Mouse (Mus musculus) erythroid progenitor cell, adult 5-6 weeks (primary cell): ENCODE measurements around the gene Rassf6. TPM values are rescaled to one million over a fixed set of nuclear protein-coding genes. Genes with fewer than 3 reads are reported as not detected.
"Not testable (repeated sequence)": the region's sequence is repeated elsewhere in the genome, so short reads cannot be mapped to it uniquely, and the experiment has no call there.

Experiments
- ATAC-seq: replicated peaks from 2 replicates; pipeline ENCODE4 v1.8.0; 2016; ENCODE audit warnings: moderate number of reproducible peaks, mild to moderate bottlenecking, moderate TSS enrichment, inconsistent platforms; ENCODE audit not compliant: poor library complexity, low FRiP score, severe bottlenecking
- total RNA-seq, 2 experiments: library from RNA; stranded (forward) in 1 of 2; stranded (reverse) in 1 of 2; fragments of 150-400 nt in 1 of 2; fragments of 186-747, 209-891 nt in 1 of 2; gene quantifications; 2 replicates each; pipeline versions ENCODE4 v1.2.3 to v1.2.4; 2015 to 2017; ENCODE audit warnings: low replicate concordance in 2 of 2

The Rassf6 gene
- total RNA-seq, 2 experiments from 2014 or later = not detected

DNA sequence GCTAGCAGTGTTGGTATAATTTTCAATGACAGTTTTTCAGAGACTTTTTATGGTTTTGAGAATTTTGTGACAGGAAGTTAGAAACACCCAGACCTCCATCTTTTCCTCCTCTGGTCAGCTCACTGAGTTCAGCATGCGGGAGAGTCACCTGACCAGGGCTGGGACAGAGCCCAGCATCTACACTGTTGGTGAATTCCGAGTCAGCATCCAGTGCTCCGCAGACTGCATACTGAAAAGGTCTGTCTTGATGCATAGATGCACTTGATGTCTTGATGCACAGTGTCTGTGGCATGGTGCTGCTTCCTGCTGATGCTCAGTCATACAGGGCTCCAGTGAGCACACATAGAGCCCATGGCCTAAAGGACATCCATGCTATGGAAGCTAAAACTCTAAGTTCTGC lies 12.4 kb downstream of the Rassf6 start:
- no peak for ATAC-seq

DNA sequence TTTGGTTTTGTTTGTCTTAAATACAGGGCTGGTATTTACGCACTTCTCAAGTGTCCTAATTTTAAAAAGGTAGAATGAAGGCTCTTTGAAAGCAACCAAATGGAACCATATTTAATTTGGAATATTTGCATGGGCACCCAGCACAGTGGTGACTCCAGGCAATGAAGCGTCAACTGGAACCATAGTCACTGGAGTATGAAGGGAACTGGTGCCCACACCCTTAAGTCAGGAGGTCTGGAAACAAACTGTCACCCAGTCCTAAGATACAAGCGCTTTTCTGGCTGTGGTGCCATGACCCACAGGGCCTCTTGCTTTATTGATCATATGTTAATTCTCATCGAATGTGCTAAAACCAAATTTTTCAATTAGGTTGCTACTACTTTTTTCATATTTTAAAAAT lies 13.0 kb downstream of the Rassf6 start:
- no peak for ATAC-seq

- no peak for ATAC-seq
Observed at GRCm38 (mm10) chr5:90624708-90625425, 15.6 kb downstream of the Rassf6 start.

DNA sequence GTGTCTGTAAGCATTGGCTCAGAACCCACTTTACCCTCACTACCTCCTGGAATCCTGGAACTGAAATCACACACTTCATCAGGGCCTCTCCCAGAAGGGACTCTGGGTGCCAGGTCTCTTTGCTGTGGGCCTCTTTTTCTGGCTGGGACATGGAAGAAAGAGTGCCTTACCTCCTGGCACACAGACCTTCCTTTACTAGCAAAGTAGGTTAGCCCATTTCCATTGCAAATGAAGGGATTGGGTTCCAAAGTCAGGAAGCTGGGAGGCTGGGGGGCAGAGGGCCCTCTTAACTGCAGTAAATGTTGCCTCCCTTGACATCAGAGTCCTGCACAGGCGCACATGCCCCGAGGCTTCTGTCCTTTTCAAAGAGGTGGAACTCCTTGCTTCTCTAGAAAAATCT lies 17.2 kb downstream of the Rassf6 start:
- no peak for ATAC-seq

- no peak for ATAC-seq
Observed at GRCm38 (mm10) chr5:90621726-90622125, 18.7 kb downstream of the Rassf6 start.

- no peak for ATAC-seq
Observed at GRCm38 (mm10) chr5:90621316-90621715, 19.1 kb downstream of the Rassf6 start.

GRCm38 (mm10) chr5:90617859-90618258 lies 22.6 kb downstream of the Rassf6 start:
- no peak for ATAC-seq

GRCm38 (mm10) chr5:90612751-90613150 lies 27.7 kb downstream of the Rassf6 start:
- ATAC-seq = not testable (repeated sequence)

GRCm38 (mm10) chr5:90611996-90612611 lies 28.4 kb downstream of the Rassf6 start:
- ATAC-seq = no peak

DNA sequence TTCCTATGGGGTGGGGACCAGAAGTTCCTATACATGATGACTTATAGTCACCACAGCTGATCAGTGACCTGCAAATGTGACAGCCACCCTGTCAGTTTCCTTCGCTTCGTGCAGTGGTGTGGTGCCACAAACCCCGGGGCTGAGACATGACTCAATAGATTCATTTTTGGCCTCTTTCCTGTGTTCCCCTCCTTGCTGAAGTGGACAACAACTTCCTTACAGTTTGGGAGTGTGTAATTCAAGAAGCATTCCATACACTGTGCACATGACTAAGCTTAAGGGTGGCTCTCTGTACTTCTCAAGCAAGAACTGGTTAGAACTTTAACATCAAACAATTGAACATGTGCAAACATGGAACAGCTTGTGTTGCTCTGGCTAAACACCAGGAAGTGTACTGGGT lies 29.1 kb downstream of the Rassf6 start:
- no peak for ATAC-seq

- no peak for ATAC-seq
Observed at GRCm38 (mm10) chr5:90608906-90609305, 31.6 kb downstream of the Rassf6 start.

GRCm38 (mm10) chr5:90603407-90603923 lies 37.0 kb downstream of the Rassf6 start:
- ATAC-seq = no peak

GRCm38 (mm10) chr5:90601469-90601868 lies 39.0 kb downstream of the Rassf6 start:
- ATAC-seq = no peak

DNA sequence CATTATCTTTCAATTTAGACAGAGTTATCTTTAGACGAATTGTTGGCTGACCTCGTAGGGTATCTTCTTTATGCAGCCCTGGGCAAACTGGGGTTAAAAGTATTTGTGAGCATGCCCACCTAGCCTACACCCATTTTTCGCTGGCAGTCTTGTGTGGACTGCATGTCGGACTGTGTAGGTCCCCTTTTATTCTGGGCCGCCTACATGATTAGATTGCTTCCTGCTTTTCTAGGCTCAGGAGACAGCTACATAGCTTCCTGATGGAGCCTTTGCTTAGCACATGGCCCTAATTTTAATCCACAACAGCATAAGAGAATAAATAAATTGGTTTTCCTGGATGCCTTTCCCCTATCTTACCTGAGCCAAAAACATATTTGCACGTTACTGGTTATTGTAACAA lies 44.3 kb downstream of the Rassf6 start:
- ATAC-seq = no peak

DNA sequence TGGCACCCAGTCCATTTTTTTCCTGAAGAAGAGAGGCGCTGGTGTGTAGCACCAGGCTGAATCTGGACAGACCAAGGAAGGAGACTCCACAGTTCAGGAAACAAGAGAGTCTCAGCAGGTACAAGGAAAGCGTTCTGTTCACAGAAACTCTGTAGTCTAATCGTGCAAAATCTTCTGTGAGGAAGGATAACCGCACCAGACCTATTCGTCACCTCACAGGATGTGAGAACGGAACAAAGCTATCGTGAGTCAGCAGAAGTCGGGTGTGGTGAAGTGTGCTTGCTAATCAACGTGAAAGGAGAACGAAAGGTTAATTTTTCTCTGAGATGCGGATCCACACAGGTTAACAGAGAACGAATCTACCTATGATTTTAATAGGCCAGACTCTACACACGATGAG lies 45.5 kb downstream of the Rassf6 start:
- ATAC-seq = no peak

DNA sequence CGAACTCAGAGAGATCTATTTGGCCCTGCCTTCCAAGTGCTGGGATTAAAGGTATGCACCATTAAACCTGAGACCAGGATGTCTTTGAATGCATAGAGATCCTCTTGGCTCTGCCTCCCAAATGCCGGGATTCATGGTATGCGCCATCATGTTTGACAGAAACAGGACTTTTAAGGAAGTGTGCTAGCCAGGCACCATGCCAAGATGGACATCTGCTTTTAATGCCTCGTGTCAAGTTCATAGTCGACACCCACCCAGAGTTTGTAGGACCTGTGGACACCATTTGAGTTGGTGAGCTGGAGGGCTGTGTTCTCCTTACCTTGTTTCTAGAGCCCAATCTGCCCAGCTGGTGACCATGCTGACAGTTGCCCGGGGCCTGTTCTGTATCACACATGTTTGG lies 48.5 kb downstream of the Rassf6 start:
- no peak for ATAC-seq

GRCm38 (mm10) chr5:90590676-90591075 lies 49.8 kb downstream of the Rassf6 start:
- no peak for ATAC-seq

GRCm38 (mm10) chr5:90588708-90589595 lies 51.5 kb downstream of the Rassf6 start:
- peak; percentile 71 for ATAC-seq

DNA sequence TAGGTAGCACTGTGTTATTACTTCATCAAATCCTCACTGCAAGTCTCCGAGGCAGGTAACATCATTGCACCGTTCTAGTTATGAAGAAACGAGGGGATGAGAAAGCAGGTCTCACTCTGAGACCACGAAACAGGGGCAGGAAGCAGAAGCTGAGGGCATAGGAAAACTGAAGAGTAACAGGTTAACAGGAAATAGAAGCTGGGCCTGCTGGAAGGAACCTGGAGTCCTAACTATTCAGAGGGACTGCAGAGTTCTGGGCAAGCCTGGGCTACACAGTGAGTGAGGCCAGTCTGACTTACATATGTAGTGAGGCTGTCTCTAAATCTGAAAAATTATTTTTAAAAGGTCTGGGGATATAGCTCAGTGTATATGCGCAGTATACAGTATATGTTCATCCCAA lies 52.4 kb downstream of the Rassf6 start:
- ATAC-seq = no peak

- ATAC-seq = no peak
Observed at GRCm38 (mm10) chr5:90586511-90586910, 53.9 kb downstream of the Rassf6 start.
